Mouse (Mus musculus) adrenal gland, postnatal 25 days (tissue): Measurements from ENCODE around the gene Agfg2. TPM values are rescaled to one million over a fixed set of nuclear protein-coding genes. Genes with fewer than 3 reads are reported as not detected.
"Not testable (repeated sequence)": the region's sequence is repeated elsewhere in the genome, so short reads cannot be mapped to it uniquely, and the experiment has no call there.

Experiments used
- DNase-seq: peaks from one replicate; pipeline ENCODE4 v3.0.0; 2021; ENCODE audit warnings: mixed read lengths
- total RNA-seq: library from RNA; stranded (reverse); gene quantifications from 2 replicates; pipeline ENCODE4 v1.2.3, GENCODE M21; 2021

The Agfg2 gene
- total RNA-seq, 1 experiment from 2014 or later: 43.7 TPM

GRCm38 (mm10) chr5:137645091-137645651 is 39.4 kb downstream of the Agfg2 start:
- DNase-seq: peak; percentile 37

GRCm38 (mm10) chr5:137644484-137644883 is 40.0 kb downstream of the Agfg2 start:
- no peak for DNase-seq

GRCm38 (mm10) chr5:137642886-137643285 is 41.6 kb downstream of the Agfg2 start:
- DNase-seq: no peak

- peak; percentile 56 for DNase-seq
Measured at GRCm38 (mm10) chr5:137641054-137641453, 43.5 kb downstream of the Agfg2 start, which contains the start of gene Sap25. Sap25 (plus strand) TSS chr5:137641334.

GRCm38 (mm10) chr5:137639472-137639871 is 45.1 kb downstream of the Agfg2 start:
- no peak for DNase-seq

- no peak for DNase-seq
Measured at GRCm38 (mm10) chr5:137633397-137634084, 51.0 kb downstream of the Agfg2 start.

- DNase-seq: no peak
Measured at GRCm38 (mm10) chr5:137631591-137631990, 52.9 kb downstream of the Agfg2 start.

GRCm38 (mm10) chr5:137631171-137631570 is 53.4 kb downstream of the Agfg2 start:
- DNase-seq: no peak

GRCm38 (mm10) chr5:137630602-137631001 is 53.9 kb downstream of the Agfg2 start:
- DNase-seq: no peak

GRCm38 (mm10) chr5:137629906-137630545 is 54.5 kb downstream of the Agfg2 start:
- no peak for DNase-seq

- DNase-seq: no peak
Measured at GRCm38 (mm10) chr5:137629306-137629721, 55.2 kb downstream of the Agfg2 start.

GRCm38 (mm10) chr5:137628498-137629305 is 55.8 kb downstream of the Agfg2 start, which contains the start of the genes Fbxo24, Lrch4 and Gm20605:
Fbxo24 (minus strand) TSS chr5:137629002.
Lrch4 (plus strand) TSS chr5:137629121.
Gm20605 (plus strand) TSS chr5:137629175.
- peak; percentile 98 for DNase-seq

GRCm38 (mm10) chr5:137627991-137628390 is 56.5 kb downstream of the Agfg2 start:
- DNase-seq: no peak

GRCm38 (mm10) chr5:137623937-137624530 is 60.5 kb downstream of the Agfg2 start:
- no peak for DNase-seq

GRCm38 (mm10) chr5:137615347-137615746 is 69.2 kb downstream of the Agfg2 start:
- no peak for DNase-seq

GRCm38 (mm10) chr5:137614921-137615320 is 69.6 kb downstream of the Agfg2 start:
- not testable (repeated sequence) for DNase-seq

- DNase-seq: peak; percentile 68
Measured at GRCm38 (mm10) chr5:137613550-137613949, 71.0 kb downstream of the Agfg2 start, which contains the start of gene Pcolce. Pcolce (minus strand) TSS chr5:137613784.

- DNase-seq: no peak
Measured at GRCm38 (mm10) chr5:137613076-137613475, 71.5 kb downstream of the Agfg2 start.

- peak; percentile 77 for DNase-seq
Measured at GRCm38 (mm10) chr5:137611245-137611602, 73.3 kb downstream of the Agfg2 start.

GRCm38 (mm10) chr5:137610548-137611244 is 73.8 kb downstream of the Agfg2 start:
- peak; percentile 82 for DNase-seq

GRCm38 (mm10) chr5:137610056-137610455 is 74.5 kb downstream of the Agfg2 start:
- no peak for DNase-seq
